ENCODE assay signal across 18 mouse cellular contexts in genomic region chr1:35936362-35937093, GRCm38 (mm10).
DNase-seq lines count a peak whose midpoint lies in the region; ATAC-seq and TF ChIP-seq lines count a peak whose summit lies in the region.
"Had no signal": no experiment of that assay in that cellular context is flagged by ENCODE, and none has a peak within 500 bp of the region (broad histone marks: within the 10 kb centered on the region; RNA-seq: fewer than 3 reads in every experiment).

No protein-coding gene starts in this region.

- peaks cover 11% of the 10 kb centered on the region for H3K4me1 ChIP-seq in embryonic facial prominence, embryonic 14.5 days (ENCODE audit: control insufficient read depth, insufficient read depth, low read length)
- H3K4me1 ChIP-seq in embryonic facial prominence, embryonic 10.5 days: peaks cover 12% of the 10 kb centered on the region
- peaks cover 54% of the 10 kb centered on the region for H3K4me1 ChIP-seq in heart, embryonic 12.5 days (replicated peaks)
- 0 out of 2 replicates have a peak, but pooled peaks cover under 1% of the 10 kb centered on the region for H3K4me1 ChIP-seq in midbrain, postnatal 0 days (ENCODE audit: insufficient read depth, low read length)
- H3K4me1 ChIP-seq in midbrain, embryonic 11.5 days (ENCODE audit: control insufficient read depth, insufficient read depth, low read length): peaks cover 6% of the 10 kb centered on the region

- H3K27ac ChIP-seq in embryonic facial prominence, embryonic 14.5 days (replicated peaks; ENCODE audit: low read depth, low read length): no peak overlapping the region
- H3K27ac ChIP-seq in embryonic facial prominence, embryonic 10.5 days (replicated peaks): no peak overlapping the region
- peak overlapping the region; percentile 95 for H3K27ac ChIP-seq in heart, embryonic 12.5 days (ENCODE audit: poor library complexity, severe bottlenecking)
- H3K27ac ChIP-seq in midbrain, postnatal 0 days (ENCODE audit: low read depth, low read length): no peak overlapping the region
- no peak overlapping the region for H3K27ac ChIP-seq in midbrain, embryonic 11.5 days (ENCODE audit: low read depth, low read length)
- H3K27ac ChIP-seq: hindbrain, embryonic 10.5 days had no signal

- H3K9ac ChIP-seq in embryonic facial prominence, embryonic 14.5 days (ENCODE audit: low read depth, low read length): no peak overlapping the region
- no peak overlapping the region for H3K9ac ChIP-seq in heart, embryonic 12.5 days
- no peak overlapping the region for H3K9ac ChIP-seq in midbrain, postnatal 0 days (replicated peaks; ENCODE audit: low read length, poor library complexity, severe bottlenecking)
- H3K9ac ChIP-seq in midbrain, embryonic 11.5 days (ENCODE audit: low read length): no peak overlapping the region

- no peaks in the 10 kb centered on the region for H3K9me3 ChIP-seq in embryonic facial prominence, embryonic 14.5 days (ENCODE audit: control insufficient read depth, low read length)
- H3K9me3 ChIP-seq in embryonic facial prominence, embryonic 10.5 days: no peaks in the 10 kb centered on the region
- H3K9me3 ChIP-seq in heart, embryonic 12.5 days (replicated peaks): no peaks in the 10 kb centered on the region
- no peaks in the 10 kb centered on the region for H3K9me3 ChIP-seq in midbrain, postnatal 0 days (ENCODE audit: low read length)
- H3K9me3 ChIP-seq in midbrain, embryonic 11.5 days (ENCODE audit: control insufficient read depth, low read length): no peaks in the 10 kb centered on the region
- H3K9me3 ChIP-seq: hindbrain, embryonic 10.5 days had no signal

- no peak for TF ChIP-seq CTCF in midbrain, postnatal 0 days (IDR thresholded peaks at IDR 0.05)

- H3K4me2 ChIP-seq in embryonic facial prominence, embryonic 14.5 days (ENCODE audit: low read depth, low read length): no peak overlapping the region
- no peak overlapping the region for H3K4me2 ChIP-seq in heart, embryonic 12.5 days
- H3K4me2 ChIP-seq in midbrain, postnatal 0 days (ENCODE audit: low read depth, low read length, poor library complexity, severe bottlenecking): no peak overlapping the region
- H3K4me2 ChIP-seq in midbrain, embryonic 11.5 days: no peak overlapping the region

- no peak overlapping the region for H3K4me3 ChIP-seq in embryonic facial prominence, embryonic 14.5 days (ENCODE audit: low read depth, low read length)
- no peak overlapping the region for H3K4me3 ChIP-seq in embryonic facial prominence, embryonic 10.5 days
- no peak overlapping the region for H3K4me3 ChIP-seq in heart, embryonic 12.5 days
- H3K4me3 ChIP-seq in midbrain, postnatal 0 days (ENCODE audit: low read depth, low read length): no peak overlapping the region
- no peak overlapping the region for H3K4me3 ChIP-seq in midbrain, embryonic 11.5 days (ENCODE audit: low read depth, low read length)
- H3K4me3 ChIP-seq: hindbrain, embryonic 10.5 days had no signal

- no peaks in the 10 kb centered on the region for H3K27me3 ChIP-seq in embryonic facial prominence, embryonic 14.5 days (replicated peaks; ENCODE audit: control insufficient read depth, insufficient read depth, low read length)
- H3K27me3 ChIP-seq in embryonic facial prominence, embryonic 10.5 days (replicated peaks; ENCODE audit: low read depth, poor library complexity, severe bottlenecking): no peaks in the 10 kb centered on the region
- H3K27me3 ChIP-seq in heart, embryonic 12.5 days (replicated peaks): no peaks in the 10 kb centered on the region
- H3K27me3 ChIP-seq in midbrain, postnatal 0 days (ENCODE audit: insufficient read depth, low read length): no peaks in the 10 kb centered on the region
- no peaks in the 10 kb centered on the region for H3K27me3 ChIP-seq in midbrain, embryonic 11.5 days (ENCODE audit: control insufficient read depth, insufficient read depth, low read length)

- ATAC-seq in embryonic facial prominence, embryonic 14.5 days (ENCODE audit: low read depth): no peak
- ATAC-seq in heart, embryonic 12.5 days (ENCODE audit: insufficient number of reproducible peaks, low FRiP score): no peak
- ATAC-seq in midbrain, postnatal 0 days (ENCODE audit: low FRiP score): no peak
- ATAC-seq in midbrain, embryonic 11.5 days (ENCODE audit: low FRiP score): no peak
- ATAC-seq: inflammation-experienced regulatory T-cells, adult 6 months had no signal

- DNase-seq in embryonic facial prominence, embryonic 14.5 days (ENCODE audit: low spot score): peak; percentile 40
- no peak for DNase-seq in embryonic facial prominence, embryonic 10.5 days (ENCODE audit: low spot score)
- DNase-seq in heart, postnatal 14 days: no peak
- peak; percentile 8 for DNase-seq in midbrain, postnatal 0 days (ENCODE audit: low spot score)
- DNase-seq in midbrain, embryonic 11.5 days (ENCODE audit: low spot score, missing footprints): no peak
- peak; percentile 18 for DNase-seq in naive thymus-derived CD4-positive, alpha-beta T cell, adult 2 months (ENCODE audit: low read depth)
- DNase-seq in adrenal gland, postnatal 25 days: no peak
- DNase-seq: adrenal gland, adult 2 months; cerebellum, adult 9-10 months; gastrocnemius, postnatal 14 days; kidney, adult 2 months; kidney, postnatal 14 days; lung, postnatal 10 days; midbrain, embryonic 14.5 days; thymus, adult 2 months had no signal

- WGBS in embryonic facial prominence, embryonic 14.5 days: 69% methylated on average over 5 of the region's 5 CpGs
- WGBS in embryonic facial prominence, embryonic 10.5 days: 79% methylated on average over 5 of the region's 5 CpGs
- WGBS in heart, embryonic 12.5 days: 47% methylated on average over 5 of the region's 5 CpGs
- WGBS in midbrain, postnatal 0 days: 75% methylated on average over 5 of the region's 5 CpGs
- WGBS in midbrain, embryonic 11.5 days: 84% methylated on average over 5 of the region's 5 CpGs

- intact Hi-C loops in heart, postnatal 14 days (cut with DNase I): no loop called here

- H3K36me3 ChIP-seq in embryonic facial prominence, embryonic 14.5 days (ENCODE audit: control insufficient read depth, insufficient read depth, low read length): no peaks in the 10 kb centered on the region
- no peaks in the 10 kb centered on the region for H3K36me3 ChIP-seq in embryonic facial prominence, embryonic 10.5 days (replicated peaks)
- no peaks in the 10 kb centered on the region for H3K36me3 ChIP-seq in heart, embryonic 12.5 days
- H3K36me3 ChIP-seq in midbrain, postnatal 0 days (ENCODE audit: insufficient read depth, low read length): no peaks in the 10 kb centered on the region
- H3K36me3 ChIP-seq in midbrain, embryonic 11.5 days (ENCODE audit: control insufficient read depth, insufficient read depth, low read length): no peaks in the 10 kb centered on the region
- H3K36me3 ChIP-seq: hindbrain, embryonic 10.5 days had no signal

Comparison
In these comparisons a context has a peak if more than half of its experiments do, and no peak if none do; other contexts are left out.
1. DNase-seq: peak in embryonic facial prominence, embryonic 14.5 days (single experiment), midbrain, postnatal 0 days (single experiment) and naive thymus-derived CD4-positive, alpha-beta T cell, adult 2 months (single experiment); none in embryonic facial prominence, embryonic 10.5 days (single experiment), heart, postnatal 14 days (0 of 2), midbrain, embryonic 11.5 days (single experiment) and adrenal gland, postnatal 25 days (single experiment).